Mouse (Mus musculus): ENCODE results near the gene Fhl3.

Gene Fhl3

DNA sequence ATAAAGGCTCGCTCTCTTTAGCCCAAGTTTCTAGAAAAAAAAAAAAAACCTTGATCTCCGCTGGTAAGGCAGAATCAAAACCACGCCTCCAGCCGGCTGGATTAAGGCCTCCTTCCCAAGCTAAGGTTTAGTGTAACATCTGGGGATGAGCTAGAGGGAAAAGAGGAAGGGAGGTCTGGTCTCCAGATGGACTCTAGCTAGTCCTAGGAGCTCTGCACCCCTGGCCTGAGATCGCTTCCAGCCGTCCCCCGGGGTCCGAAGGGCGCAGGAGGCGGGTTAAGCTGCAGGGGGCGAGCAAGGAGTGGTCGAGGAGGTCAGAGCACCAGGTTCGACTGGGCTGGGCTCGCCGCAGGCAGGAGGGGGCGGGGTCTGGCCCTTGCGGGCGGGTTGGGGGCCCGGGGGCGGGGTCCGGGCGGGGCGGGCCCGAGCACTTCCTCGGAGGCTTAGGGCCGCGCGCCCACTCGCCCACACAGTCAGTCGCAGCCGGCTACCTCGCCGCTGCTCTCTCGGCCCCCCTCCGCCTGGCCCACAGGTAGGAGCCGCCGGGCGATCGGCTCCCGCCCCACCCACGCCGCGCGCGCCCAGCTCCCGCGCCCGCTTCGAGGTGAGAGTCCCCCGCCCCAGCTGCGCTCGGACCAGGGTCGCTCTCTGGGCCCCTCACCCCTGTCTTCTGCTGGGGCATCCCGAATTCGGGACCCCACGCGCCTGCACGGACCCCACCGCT, at the start of gene Fhl3:
Gene Fhl3, plus strand, starts transcription at position 454 of the 724 bp plus-strand sequence.
- in situ Hi-C loops (cut with MboI, MseI): loop anchor here (5.0 to 25.0 kb wide), 3 partner anchors 362 to 1126 kb away; partner anchors contain the start of genes Dnali1 (in 1 of the 2) and Snip1 (in 1 of the 2)

- in situ Hi-C loops (cut with MboI, MseI): no loop called here
These were observed 47.6 kb upstream of the Fhl3 start for GRCm38 (mm10) chr4:124652886-124653285.

DNA sequence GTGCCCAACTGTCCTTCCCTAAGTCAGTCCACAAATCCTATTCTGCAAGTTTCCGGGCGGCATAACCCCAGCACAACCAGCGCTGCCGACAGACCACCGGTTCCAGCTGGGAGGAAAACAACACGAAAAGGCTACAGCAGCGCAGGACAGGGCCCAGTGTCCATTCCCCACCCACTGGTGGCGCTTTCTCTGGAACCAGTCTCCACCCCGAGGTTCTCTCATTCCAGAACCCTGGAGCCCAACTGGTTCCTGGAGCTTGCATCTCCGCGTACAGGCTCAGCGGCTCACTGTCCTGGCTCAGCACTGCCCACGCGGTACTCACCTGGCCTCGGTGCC, 44.0 kb upstream of the Fhl3 start, which contains the start of gene Pou3f1:
Gene Pou3f1, plus strand, starts transcription at position 290 of the 336 bp plus-strand sequence.
- in situ Hi-C loops (cut with MboI, MseI): no loop called here

DNA sequence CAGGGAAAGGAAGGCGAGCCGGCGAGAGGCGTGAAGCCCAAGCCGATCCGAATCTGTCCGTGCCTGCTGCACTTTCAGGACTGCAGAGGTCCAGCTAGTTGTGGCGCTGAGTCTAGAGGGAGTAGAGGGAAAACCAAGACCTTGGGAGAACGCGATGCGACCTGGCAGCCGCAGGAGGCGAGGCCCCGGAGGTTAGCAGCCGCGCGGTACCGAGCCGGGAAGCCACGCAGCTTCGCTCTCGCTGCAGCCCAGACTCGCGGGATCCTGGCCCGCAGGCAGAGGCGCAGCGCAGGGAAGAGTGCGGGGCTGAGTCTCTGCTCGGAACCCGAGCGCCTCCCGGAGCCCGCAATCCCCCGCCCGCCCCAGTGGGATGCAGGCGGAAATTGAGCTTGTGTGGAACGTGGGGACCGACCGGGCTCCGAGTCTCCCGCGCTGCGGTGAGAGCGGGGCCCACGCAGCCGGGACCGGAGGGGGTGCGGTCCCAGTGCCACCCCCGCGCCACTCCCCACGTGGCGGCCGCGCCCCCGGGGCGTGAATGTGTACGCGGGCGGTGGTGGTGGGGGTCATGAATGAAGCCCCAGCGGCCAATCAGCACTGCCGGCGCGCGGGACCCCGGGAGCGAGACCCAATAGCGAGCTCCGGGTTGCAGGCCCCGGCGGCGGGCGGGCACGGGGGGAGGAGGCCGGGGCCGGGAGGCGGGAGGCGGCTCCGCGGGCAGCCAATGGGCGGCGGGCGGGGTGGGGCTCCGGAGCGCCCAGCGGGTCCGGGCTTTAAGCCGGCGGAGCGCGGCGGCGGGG, 43.4 kb upstream of the Fhl3 start:
- in situ Hi-C loops (cut with MboI, MseI): no loop called here

- in situ Hi-C loops (cut with MboI, MseI): no loop called here
These were observed 42.7 kb upstream of the Fhl3 start for GRCm38 (mm10) chr4:124657781-124658180.

GRCm38 (mm10) chr4:124658412-124658851, 42.1 kb upstream of the Fhl3 start:
- in situ Hi-C loops (cut with MboI, MseI): no loop called here

- in situ Hi-C loops (cut with MboI, MseI): no loop called here
These were observed 41.0 kb upstream of the Fhl3 start for GRCm38 (mm10) chr4:124659251-124660217.

GRCm38 (mm10) chr4:124660603-124661002, 39.9 kb upstream of the Fhl3 start:
- in situ Hi-C loops (cut with MboI, MseI): no loop called here

DNA sequence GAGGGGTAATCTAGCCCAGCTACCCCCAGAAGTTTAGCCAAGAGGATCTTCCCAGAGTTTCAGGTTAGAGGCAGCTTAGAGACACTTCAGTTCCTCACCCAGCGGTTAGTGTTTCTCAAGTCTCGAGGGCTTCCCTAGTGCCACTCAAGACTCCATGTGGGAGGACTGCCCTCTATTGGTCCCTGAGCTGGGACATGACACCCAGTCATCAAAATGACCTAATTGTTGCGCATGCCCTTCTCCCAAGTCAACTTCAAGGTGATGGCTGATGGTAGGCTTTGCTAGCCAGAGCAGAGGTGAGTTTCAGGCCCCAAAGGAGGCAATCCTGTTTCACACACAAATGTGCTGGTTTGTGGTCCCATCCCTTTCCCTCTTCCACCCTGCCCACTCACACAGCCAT, 37.5 kb upstream of the Fhl3 start:
- in situ Hi-C loops (cut with MboI, MseI): no loop called here

- in situ Hi-C loops (cut with MboI, MseI): no loop called here
These were observed 36.3 kb upstream of the Fhl3 start for GRCm38 (mm10) chr4:124664185-124664584.

- in situ Hi-C loops (cut with MboI, MseI): no loop called here
These were observed 35.9 kb upstream of the Fhl3 start for GRCm38 (mm10) chr4:124664604-124665003.

DNA sequence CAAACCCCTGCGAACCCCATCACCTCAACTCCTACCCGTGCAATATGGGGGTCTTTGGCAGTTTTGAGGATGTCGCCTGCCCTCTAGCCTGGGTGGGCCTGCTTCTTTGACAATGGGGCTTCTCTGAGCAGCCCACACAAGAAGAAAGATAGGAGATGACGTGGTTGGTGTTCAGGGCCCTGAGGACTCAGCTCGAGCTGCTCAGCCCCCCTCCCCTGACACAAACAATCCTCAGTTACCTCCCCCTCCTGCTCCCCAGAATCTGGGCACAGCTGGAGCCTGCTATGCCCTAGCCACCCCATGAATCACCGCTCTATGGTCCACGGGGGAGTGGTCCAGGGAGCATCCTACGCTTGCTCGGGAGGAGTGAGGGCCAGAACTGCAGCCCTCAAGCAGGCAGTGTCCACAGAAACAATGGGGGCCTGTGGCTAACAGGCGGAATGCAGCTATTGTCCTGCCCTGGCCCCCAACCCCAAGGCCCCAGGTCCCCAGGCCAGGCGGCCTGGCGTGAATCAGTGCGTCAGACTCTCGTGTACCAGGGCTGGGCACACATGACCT, 32.9 kb upstream of the Fhl3 start:
- in situ Hi-C loops (cut with MboI, MseI): no loop called here

DNA sequence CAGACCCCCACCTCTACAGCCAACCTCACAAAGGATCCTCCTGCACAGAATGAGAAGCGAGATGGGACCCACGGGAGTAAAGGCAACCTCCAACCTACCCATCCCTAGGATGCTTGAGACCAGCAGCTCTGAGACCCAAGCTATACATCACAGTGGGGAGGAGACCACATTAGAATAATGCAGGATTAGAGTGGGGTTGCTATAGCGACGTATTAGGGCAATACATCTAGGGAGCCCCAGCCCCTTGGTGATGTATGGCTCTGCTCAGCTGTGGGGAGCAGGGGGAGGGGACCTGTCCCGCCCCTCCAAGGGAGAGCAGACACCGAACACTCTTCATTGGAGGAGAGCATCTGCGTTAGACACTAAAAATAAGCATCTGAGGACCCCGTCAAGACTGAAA, 32.4 kb upstream of the Fhl3 start:
- in situ Hi-C loops (cut with MboI, MseI): no loop called here

- in situ Hi-C loops (cut with MboI, MseI): loop anchor here (5.0 to 10.0 kb wide), 2 partner anchors 438 to 715 kb away; no protein-coding TSS in a partner anchor
These were observed 30.3 kb upstream of the Fhl3 start for GRCm38 (mm10) chr4:124670232-124670631.

GRCm38 (mm10) chr4:124671583-124671982, 28.9 kb upstream of the Fhl3 start:
- in situ Hi-C loops (cut with MboI, MseI): loop anchor here (5.0 to 10.0 kb wide), 2 partner anchors 439 to 717 kb away; no protein-coding TSS in a partner anchor

DNA sequence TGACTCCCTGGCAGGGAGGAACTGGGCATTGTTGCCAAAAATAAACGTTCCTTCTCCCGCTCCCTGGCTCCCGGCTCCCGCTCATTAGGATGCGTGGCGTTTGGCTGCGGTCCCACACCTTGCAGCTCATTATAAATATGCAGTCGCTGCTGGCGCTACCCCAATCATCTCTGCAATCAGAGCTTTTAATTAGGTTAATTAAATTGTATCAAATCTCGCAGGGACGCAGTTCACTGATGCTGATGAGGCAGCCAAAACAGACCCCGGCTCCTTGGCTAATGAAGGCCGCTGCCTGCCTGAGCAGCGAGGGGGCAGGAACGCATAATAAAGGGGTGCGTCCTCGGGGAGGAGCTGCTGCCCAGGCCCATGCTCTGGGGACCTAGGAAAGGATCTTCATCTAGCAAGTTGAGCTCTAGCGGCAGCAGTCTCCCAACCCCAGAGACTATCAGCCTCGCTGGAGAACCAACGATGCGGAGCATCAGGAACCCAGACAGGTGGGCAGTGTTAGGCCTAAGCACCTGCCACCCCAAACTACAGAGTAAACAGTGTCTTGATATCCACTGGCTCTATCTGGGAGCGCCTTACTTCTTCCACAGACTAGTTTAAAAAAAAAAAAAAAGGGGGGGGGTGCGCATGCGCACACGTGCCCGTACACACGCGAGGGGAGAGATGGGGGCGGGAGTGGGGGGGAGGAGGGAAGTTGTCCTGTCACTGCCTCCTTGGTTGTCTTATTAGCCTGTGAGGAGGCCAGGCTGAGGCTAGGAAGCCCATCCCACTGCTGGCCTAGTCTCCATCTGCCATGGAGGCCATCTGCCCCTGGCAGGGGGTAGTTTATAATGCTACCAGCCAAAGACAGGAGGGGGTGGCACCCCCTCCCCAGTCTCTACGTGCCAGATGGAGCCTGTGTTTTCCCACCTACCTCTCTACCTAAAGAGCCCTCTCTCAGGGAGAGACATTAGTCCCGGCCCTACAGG, 27.9 kb upstream of the Fhl3 start:
- in situ Hi-C loops (cut with MboI, MseI): loop anchor here (5.0 to 10.0 kb wide), 2 partner anchors 440 to 718 kb away; no protein-coding TSS in a partner anchor

- in situ Hi-C loops (cut with MboI, MseI): loop anchor here (5.0 to 25.0 kb wide), 4 partner anchors 442 to 1837 kb away; partner anchors contain the start of gene Ppt1 (in 1 of the 2)
These were observed 26.0 kb upstream of the Fhl3 start for GRCm38 (mm10) chr4:124674334-124675032.

GRCm38 (mm10) chr4:124675037-124675436, 25.5 kb upstream of the Fhl3 start:
- in situ Hi-C loops (cut with MboI, MseI): loop anchor here (10.0 to 25.0 kb wide), 3 partner anchors 720 to 1838 kb away; partner anchors contain the start of gene Ppt1 (in 1 of the 2)

GRCm38 (mm10) chr4:124675958-124676357, 24.5 kb upstream of the Fhl3 start:
- in situ Hi-C loops (cut with MboI, MseI): loop anchor here (10.0 to 25.0 kb wide), 3 partner anchors 721 to 1839 kb away; partner anchors contain the start of gene Ppt1 (in 1 of the 2)
